Mouse (Mus musculus) heart, adult 2 months (tissue): ENCODE results near the gene Krt10.

Source experiments
- CTCF ChIP-seq: fragments of 200-600 bp; IDR thresholded peaks from 2 replicates; pipeline ENCODE4 v1.8.1; 2022; ENCODE audit warnings: antibody characterized with exemption, mild to moderate bottlenecking, moderate library complexity
- EP300 ChIP-seq: fragments of 200-500 bp; IDR thresholded peaks from 2 replicates; pipeline ENCODE4 v1.6.1; 2011; ENCODE audit warnings: low read depth, low read length, control low read depth; ENCODE audit not compliant: insufficient read depth
- POLR2A ChIP-seq: fragments of 200-500 bp; IDR thresholded peaks from 2 replicates; pipeline ENCODE4 v1.6.1; 2011; ENCODE audit warnings: mild to moderate bottlenecking, low read depth, low read length, control low read depth; ENCODE audit not compliant: insufficient read depth

- no peak for TF ChIP-seq POLR2A
- TF ChIP-seq CTCF = no peak
- no peak for TF ChIP-seq EP300
Observed at GRCm38 (mm10) chr11:99398832-99399231, 9.7 kb upstream of the Krt10 start.
